Mouse (Mus musculus): ENCODE results near the gene Ccdc62.

DNA sequence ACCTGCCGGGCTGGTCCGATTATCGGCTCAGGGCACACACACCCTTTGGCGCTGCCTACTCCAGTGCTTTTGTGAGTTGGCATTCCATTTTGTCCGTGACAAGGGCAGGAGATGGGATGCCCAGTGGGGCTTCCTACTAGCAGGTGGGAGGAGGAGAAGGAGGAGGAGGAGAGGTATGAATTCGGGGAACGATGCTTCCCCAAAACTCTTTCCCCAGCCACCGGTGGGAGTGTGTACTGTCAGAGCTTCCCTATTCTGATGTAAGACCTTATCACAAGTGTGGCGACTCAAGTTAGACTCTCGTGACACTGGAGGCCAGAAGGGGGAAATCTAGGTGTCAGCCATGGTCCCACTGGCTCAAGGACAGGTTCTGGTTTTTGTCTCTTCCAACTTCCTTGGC, 46.1 kb upstream of the Ccdc62 start:
- TF ChIP-seq MYOD1 (IDR thresholded peaks at IDR 0.05; ENCODE audit: control insufficient read depth in 1 of 3, insufficient read length in 2 of 3, low read depth in 2 of 3) (no peak), TCF12 (IDR thresholded peaks at IDR 0.05; ENCODE audit: insufficient read depth, poor library complexity, severe bottlenecking) (no peak)

Measured in myocyte (in vitro differentiated cells).